Mouse (Mus musculus) neural tube, embryonic 11.5 days (tissue): ENCODE data around the gene Ppm1l. TPM values are rescaled to one million over a fixed set of nuclear protein-coding genes. Genes with fewer than 3 reads are reported as not detected.

Experiments
- ATAC-seq: fragments of 200-750 bp; cut with Nextera tagmentation; 2 replicates; pipeline ENCODE4 v1.8.0; 2017; ENCODE audit warnings: moderate number of reproducible peaks, mild to moderate bottlenecking, moderate TSS enrichment, moderate library complexity; ENCODE audit not compliant: insufficient read depth, low FRiP score, low TSS enrichment
- DNase-seq: peaks from one replicate; pipeline ENCODE4 v3.0.0-alpha.2; 2015; ENCODE audit warnings: low spot score
- H3K27ac ChIP-seq: fragments of 300-500 bp; sonication (generic); 2 replicates; pipeline ENCODE4 v1.5.1; 2014; ENCODE audit warnings: low read depth, mild to moderate bottlenecking, low read length
- H3K27me3 ChIP-seq: fragments of 300-500 bp; sonication (generic); 2 replicates; pipeline ENCODE4 v1.6.1; 2014; ENCODE audit warnings: mild to moderate bottlenecking, low read length, mixed read lengths; ENCODE audit not compliant: control insufficient read depth, insufficient read depth
- H3K36me3 ChIP-seq: fragments of 300-500 bp; sonication (generic); 2 replicates; pipeline ENCODE4 v1.6.1; 2014; ENCODE audit warnings: mild to moderate bottlenecking, low read length, moderate library complexity, mixed read lengths; ENCODE audit not compliant: control insufficient read depth, insufficient read depth
- H3K4me1 ChIP-seq: fragments of 300-500 bp; sonication (generic); 2 replicates; pipeline ENCODE4 v1.6.1; 2014; ENCODE audit warnings: low read length, mixed read lengths; ENCODE audit not compliant: control insufficient read depth, insufficient read depth
- H3K4me2 ChIP-seq: fragments of 300-500 bp; sonication (generic); 2 replicates; pipeline ENCODE4 v1.6.1; 2014; ENCODE audit warnings: low read depth, mild to moderate bottlenecking, moderate library complexity
- H3K4me3 ChIP-seq: fragments of 300-500 bp; sonication (generic); 2 replicates; pipeline ENCODE4 v1.5.1; 2014; ENCODE audit warnings: low read depth, low read length
- H3K9ac ChIP-seq: fragments of 300-500 bp; sonication (generic); 2 replicates; pipeline ENCODE4 v1.6.1; 2014; ENCODE audit warnings: mild to moderate bottlenecking, low read length
- H3K9me3 ChIP-seq: fragments of 300-500 bp; sonication (generic); 2 replicates; pipeline ENCODE4 v1.6.1; 2016; ENCODE audit warnings: low read length; ENCODE audit not compliant: control insufficient read depth
- WGBS: fragments of 180-500 bp; shearing (Covaris S2); extraction: QIAGEN DNeasy Blood & Tissue Kit; methylation state at CpG from one replicate; pipeline ENCODE4 v1.1.7; 2014; 5-methylcytosine and 5-hydroxymethylcytosine counted together
- polyA plus RNA-seq: library from polyadenylated mRNA; unstranded; fragments of >200 nt; fragmentation: Nextera tagmentation; extraction: Ambion mirVana; gene quantifications from 2 replicates; pipeline ENCODE4 v1.2.1, GENCODE M21; 2014

Ppm1l gene
- polyA plus RNA-seq, 1 experiment from 2014 or later, result 22.6 TPM

DNA sequence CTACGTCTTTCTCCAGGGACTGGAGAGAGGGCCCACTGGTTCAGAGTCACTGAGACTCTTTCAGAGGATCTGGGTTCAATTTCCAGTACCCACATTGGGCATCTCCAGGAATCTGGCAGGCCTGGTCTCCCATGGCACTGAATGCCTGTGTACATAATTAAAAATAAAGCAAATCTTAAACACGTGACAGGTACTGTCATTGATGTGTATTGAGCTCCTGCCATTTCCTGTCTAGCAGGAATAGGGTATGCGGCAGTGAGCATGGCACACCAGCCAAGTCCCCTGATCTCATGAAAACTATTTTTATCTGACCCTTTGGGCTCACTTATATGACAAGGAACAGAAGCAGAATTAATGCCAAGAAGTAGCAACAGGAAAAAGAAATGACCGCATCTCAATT lies 110.6 kb downstream of the Ppm1l start:
- H3K27ac ChIP-seq, result no peak overlapping the region
- 87% methylated on average over 4 of the region's 4 CpGs for WGBS
- H3K4me3 ChIP-seq, result no peak overlapping the region
- no peaks in the 10 kb centered on the region for H3K36me3 ChIP-seq
- peaks cover 5% of the 10 kb centered on the region; the same call in 1 of the 2 replicates for H3K4me1 ChIP-seq
- H3K27me3 ChIP-seq, result no peaks in the 10 kb centered on the region
- H3K4me2 ChIP-seq, result no peak overlapping the region
- no peak overlapping the region for H3K9ac ChIP-seq
- ATAC-seq, result no peak
- no peak for DNase-seq
- H3K9me3 ChIP-seq, result no peaks in the 10 kb centered on the region

DNA sequence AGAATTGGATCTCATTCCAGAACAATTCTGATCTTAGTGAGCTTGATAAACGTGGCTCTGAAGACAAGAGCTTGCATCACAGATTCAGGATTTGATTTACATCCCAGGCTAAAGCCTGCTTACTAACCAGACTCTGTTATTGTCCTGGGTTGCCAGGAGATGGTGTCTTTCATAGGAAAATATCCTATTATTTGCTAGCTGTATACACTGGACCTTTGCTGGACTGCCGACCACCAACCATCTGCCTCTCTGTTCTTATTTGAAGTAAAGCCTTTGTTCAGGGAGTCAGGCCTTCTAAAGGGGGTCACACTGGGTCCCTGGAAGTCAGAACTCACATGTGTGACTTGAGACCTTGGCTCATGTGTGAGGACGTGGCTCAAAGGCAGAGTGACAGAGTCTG lies 111.6 kb downstream of the Ppm1l start:
- H3K9me3 ChIP-seq, result no peaks in the 10 kb centered on the region

DNA sequence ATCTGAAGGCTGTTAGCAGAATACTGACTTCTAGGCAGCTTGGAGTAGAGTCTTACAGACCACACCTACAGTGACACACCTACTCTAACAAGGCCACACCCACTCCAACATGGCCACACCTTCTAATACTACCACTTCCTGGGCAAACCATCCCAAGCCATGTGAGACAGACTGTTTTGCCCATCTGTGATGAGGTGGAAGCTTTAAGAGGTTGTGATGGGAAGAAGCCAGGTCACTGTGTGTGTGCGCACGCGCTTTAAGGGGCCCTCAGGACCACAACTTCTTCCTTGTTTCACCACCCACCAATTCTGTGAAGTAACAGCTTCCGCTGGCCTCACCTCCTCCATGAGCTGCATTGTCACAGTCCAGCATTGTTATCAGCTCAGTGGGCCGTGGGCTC lies 112.7 kb downstream of the Ppm1l start:
- Histone ChIP-seq H3K27ac (no peak overlapping the region), H3K9ac (no peak overlapping the region), H3K4me3 (no peak overlapping the region), H3K36me3 (no peaks in the 10 kb centered on the region), H3K27me3 (no peaks in the 10 kb centered on the region), H3K9me3 (no peaks in the 10 kb centered on the region), H3K4me1 (peaks cover 7% of the 10 kb centered on the region; the same call in 1 of the 2 replicates), H3K4me2 (no peak overlapping the region)
- DNase-seq, result no peak
- WGBS, result 90% methylated on average over 5 of the region's 5 CpGs
- no peak for ATAC-seq

More for the DNA sequence above, 111.6 kb downstream of the Ppm1l start:
- ATAC-seq, result peak; percentile 73
- peaks cover 5% of the 10 kb centered on the region; the same call in 1 of the 2 replicates for H3K4me1 ChIP-seq
- 37% methylated on average over 3 of the region's 3 CpGs for WGBS
- no peak overlapping the region for H3K27ac ChIP-seq
- H3K4me2 ChIP-seq, result no peak overlapping the region
- no peaks in the 10 kb centered on the region for H3K27me3 ChIP-seq
- H3K4me3 ChIP-seq, result no peak overlapping the region
- H3K36me3 ChIP-seq, result no peaks in the 10 kb centered on the region
- no peak overlapping the region for H3K9ac ChIP-seq
- peak; percentile 16 for DNase-seq

DNA sequence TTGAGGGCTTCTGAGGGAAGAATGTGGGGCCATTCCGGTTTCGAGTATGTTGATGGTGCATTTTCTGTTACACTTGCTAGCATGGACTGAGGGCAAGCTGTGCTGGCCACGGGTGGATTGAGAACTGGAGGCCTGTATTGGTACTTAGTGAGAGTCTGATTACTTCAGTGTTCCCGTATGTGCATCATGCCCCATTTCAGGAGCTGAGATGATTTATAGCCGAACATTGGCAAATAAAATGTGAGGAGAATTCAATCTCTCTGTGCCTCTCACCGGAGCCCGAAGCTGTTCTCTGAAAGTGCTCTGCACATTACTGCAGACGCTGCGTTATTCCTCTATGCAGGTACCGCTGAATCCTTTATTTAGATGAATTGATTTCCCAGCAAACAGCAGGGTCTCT lies 116.9 kb downstream of the Ppm1l start:
- no peak overlapping the region for H3K27ac ChIP-seq
- H3K27me3 ChIP-seq, result no peaks in the 10 kb centered on the region
- H3K36me3 ChIP-seq, result no peaks in the 10 kb centered on the region
- H3K9ac ChIP-seq, result no peak overlapping the region
- no peak for ATAC-seq
- H3K4me2 ChIP-seq, result no peak overlapping the region
- 82% methylated on average over 10 of the region's 10 CpGs for WGBS
- H3K9me3 ChIP-seq, result no peaks in the 10 kb centered on the region
- no peak for DNase-seq
- H3K4me1 ChIP-seq, result 0 out of 2 replicates have a peak, but pooled peaks cover 2% of the 10 kb centered on the region
- H3K4me3 ChIP-seq, result no peak overlapping the region

DNA sequence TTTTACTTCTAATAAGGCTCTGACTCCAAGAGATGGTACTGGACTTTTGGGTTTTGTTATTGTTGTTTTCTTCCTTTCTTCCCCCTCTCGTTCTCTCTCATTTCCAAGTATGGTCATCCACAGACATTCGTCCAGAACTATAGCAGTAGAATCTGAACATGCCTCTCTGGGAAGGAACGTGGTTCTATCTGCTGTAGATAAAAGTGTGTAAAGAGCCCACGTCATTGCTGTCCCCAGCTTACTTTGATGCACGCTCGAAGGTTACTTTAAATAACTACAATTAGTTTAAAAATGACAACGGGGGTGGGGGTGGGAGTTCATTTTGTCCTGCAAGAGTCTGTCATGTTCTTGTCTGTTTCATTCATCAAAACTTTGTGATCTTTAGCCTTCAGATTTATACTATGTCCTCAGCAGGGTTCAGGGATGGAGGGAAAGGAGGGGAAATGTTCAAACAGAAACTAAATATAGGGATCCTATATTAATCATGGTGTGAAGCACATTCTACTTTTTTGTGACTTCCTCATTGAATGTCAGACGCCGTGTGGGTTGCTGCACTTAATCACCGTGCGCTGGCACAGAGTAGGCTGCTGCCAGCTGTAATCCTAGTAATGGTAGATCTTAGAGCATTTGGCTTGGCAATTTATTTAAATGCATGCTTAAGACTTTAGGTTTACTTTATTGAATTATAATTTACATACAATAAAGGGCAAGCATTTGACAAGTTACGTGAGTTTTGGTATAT lies 122.3 kb downstream of the Ppm1l start:
- ATAC-seq (no peak), DNase-seq (no peak)
- 85% methylated on average over 12 of the region's 12 CpGs for WGBS
- Histone ChIP-seq H3K9me3 (no peaks in the 10 kb centered on the region), H3K4me2 (no peak overlapping the region), H3K36me3 (no peaks in the 10 kb centered on the region), H3K27ac (no peak overlapping the region), H3K27me3 (no peaks in the 10 kb centered on the region), H3K4me3 (no peak overlapping the region), H3K4me1 (0 out of 2 replicates have a peak, but pooled peaks cover under 1% of the 10 kb centered on the region), H3K9ac (no peak overlapping the region)

DNA sequence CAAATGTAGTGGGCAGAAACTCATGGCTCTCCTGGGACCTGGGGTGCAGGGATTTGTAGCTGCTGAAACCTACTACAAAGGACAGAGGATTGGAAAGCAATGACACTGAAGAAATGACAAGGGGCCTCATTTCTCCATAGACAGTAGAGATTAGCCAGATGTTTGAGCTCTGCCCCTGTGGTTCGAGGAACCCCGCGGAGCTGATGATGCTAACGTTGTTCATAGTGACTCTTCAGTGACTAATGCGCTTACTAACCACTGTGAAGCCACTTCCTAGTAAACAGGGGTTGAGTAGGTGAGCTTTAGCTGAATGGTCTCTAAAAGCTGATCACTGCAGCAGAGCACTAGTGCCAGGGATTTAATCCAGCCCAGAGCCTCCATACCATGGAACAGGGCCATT lies 124.1 kb downstream of the Ppm1l start:
- Histone ChIP-seq H3K36me3 (no peaks in the 10 kb centered on the region), H3K4me2 (no peak overlapping the region), H3K9me3 (no peaks in the 10 kb centered on the region), H3K9ac (no peak overlapping the region), H3K27ac (no peak overlapping the region), H3K4me1 (no peaks in the 10 kb centered on the region), H3K27me3 (no peaks in the 10 kb centered on the region), H3K4me3 (no peak overlapping the region)
- no peak for ATAC-seq
- no peak for DNase-seq
- WGBS, result 60% methylated on average over 5 of the region's 5 CpGs

DNA sequence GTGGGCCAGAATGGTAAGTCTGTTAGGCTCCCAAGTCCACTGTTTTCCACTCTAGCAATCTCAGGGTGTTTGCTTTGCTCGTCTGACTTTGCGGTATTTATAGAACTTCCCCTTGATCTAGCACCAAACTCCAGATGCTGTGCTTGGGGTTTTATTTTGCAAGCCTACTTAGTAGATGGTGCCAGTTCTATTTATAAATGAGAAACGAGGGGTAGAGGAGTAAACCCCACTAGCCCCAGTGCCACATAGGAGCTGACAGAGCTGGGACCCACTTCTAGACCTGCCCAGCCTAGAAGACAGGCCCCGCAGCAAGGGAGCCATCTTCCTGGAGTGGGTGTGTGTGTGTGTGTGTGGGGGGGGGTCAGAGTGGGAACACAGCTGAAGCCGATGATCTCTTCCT lies 130.3 kb downstream of the Ppm1l start:
- WGBS, result 89% methylated on average over 5 of the region's 5 CpGs

DNA sequence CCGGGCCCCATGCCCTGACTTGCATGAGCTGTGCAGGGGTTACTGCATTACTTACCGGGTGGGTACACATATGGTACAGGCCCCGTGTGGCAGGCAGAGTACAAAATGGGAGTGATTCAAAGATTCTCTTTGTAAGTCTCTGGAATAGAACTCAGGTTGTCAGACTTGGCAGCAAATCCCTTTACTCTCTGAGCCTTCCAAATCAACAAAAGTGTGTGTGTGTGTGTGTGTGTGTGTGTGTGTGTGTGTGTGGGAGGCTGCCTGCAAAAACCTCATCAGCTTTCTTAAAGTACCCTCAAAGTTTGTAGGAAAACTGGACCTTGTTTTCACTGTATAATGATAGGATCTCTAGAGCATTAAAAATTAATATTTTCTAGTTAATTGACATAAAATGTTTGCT lies 132.4 kb downstream of the Ppm1l start:
- no peaks in the 10 kb centered on the region for H3K36me3 ChIP-seq

More for the DNA sequence above, 130.3 kb downstream of the Ppm1l start:
- Histone ChIP-seq H3K36me3 (no peaks in the 10 kb centered on the region), H3K27ac (no peak overlapping the region), H3K4me2 (no peak overlapping the region), H3K9me3 (no peaks in the 10 kb centered on the region), H3K4me3 (no peak overlapping the region), H3K9ac (no peak overlapping the region), H3K4me1 (no peaks in the 10 kb centered on the region), H3K27me3 (no peaks in the 10 kb centered on the region)
- ATAC-seq (no peak), DNase-seq (no peak)

DNA sequence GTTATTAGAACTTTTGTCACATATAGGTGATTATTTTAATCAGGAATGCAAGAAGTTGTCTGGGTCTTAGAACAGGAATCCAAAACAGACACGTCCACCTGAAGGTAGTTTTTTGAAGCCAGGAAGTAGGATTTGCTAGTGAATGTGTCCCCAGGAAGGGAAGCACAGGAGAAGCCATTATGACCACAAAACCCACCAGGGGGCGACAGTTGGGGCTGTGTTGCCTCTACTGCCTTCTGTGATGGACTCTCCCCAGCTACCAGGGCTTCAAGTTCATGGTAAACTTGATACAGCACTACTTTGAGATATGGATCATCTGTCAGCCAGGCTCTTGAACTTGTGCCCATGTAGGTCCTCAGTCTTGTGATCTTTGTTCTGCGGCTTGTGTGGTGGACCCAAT lies 137.7 kb downstream of the Ppm1l start:
- Histone ChIP-seq H3K9ac (no peak overlapping the region), H3K4me2 (no peak overlapping the region), H3K4me3 (no peak overlapping the region), H3K36me3 (no peaks in the 10 kb centered on the region), H3K9me3 (no peaks in the 10 kb centered on the region), H3K27ac (no peak overlapping the region), H3K4me1 (no peaks in the 10 kb centered on the region), H3K27me3 (no peaks in the 10 kb centered on the region)
- DNase-seq (no peak), ATAC-seq (no peak)
- 68% methylated on average over 3 of the region's 3 CpGs for WGBS

More for the DNA sequence above, 132.4 kb downstream of the Ppm1l start:
- Histone ChIP-seq H3K27ac (no peak overlapping the region), H3K9ac (no peak overlapping the region), H3K27me3 (no peaks in the 10 kb centered on the region), H3K4me2 (no peak overlapping the region), H3K4me1 (no peaks in the 10 kb centered on the region), H3K4me3 (no peak overlapping the region), H3K9me3 (no peaks in the 10 kb centered on the region)
- WGBS, result 78% methylated on average over 3 of the region's 3 CpGs
- DNase-seq (no peak), ATAC-seq (no peak)
